13 mouse cellular contexts compared by ENCODE assay signal in genomic region chr4:139725421-139725820, GRCm38 (mm10).
"Had no signal": no experiment of that assay in that cellular context is flagged by ENCODE, and none has a peak within 500 bp of the region (broad histone marks: within the 10 kb centered on the region; RNA-seq: fewer than 3 reads in every experiment).

No protein-coding gene starts in this region.

- H3K36me3 ChIP-seq: kidney, embryonic 15.5 days; limb, embryonic 10.5 days; liver, embryonic 15.5 days; midbrain, embryonic 12.5 days had no signal

- DNase-seq: kidney, adult 2 months; kidney, postnatal 14 days; lung, adult 2 months; lung, postnatal 4 days; right cerebral cortex, postnatal 14 days; thymus, postnatal 36 days had no signal

- H3K4me1 ChIP-seq: kidney, embryonic 15.5 days; liver, embryonic 15.5 days had no signal

- H3K4me3 ChIP-seq: kidney, embryonic 15.5 days; left cerebral cortex, adult 2 months; liver, embryonic 15.5 days; midbrain, embryonic 12.5 days had no signal

- H3K9ac ChIP-seq: kidney, embryonic 15.5 days; liver, embryonic 15.5 days had no signal

- H3K4me2 ChIP-seq: kidney, embryonic 15.5 days; liver, embryonic 11.5 days; liver, embryonic 15.5 days had no signal

- H3K9me3 ChIP-seq: kidney, embryonic 15.5 days; limb, embryonic 10.5 days had no signal

- H3K27ac ChIP-seq: kidney, embryonic 15.5 days; left cerebral cortex, adult 2 months; limb, embryonic 10.5 days; liver, embryonic 15.5 days; midbrain, embryonic 12.5 days had no signal

- ATAC-seq: lung, postnatal 0 days had no signal

- H3K27me3 ChIP-seq: kidney, embryonic 15.5 days; liver, embryonic 15.5 days had no signal
